Mouse (Mus musculus) limb, embryonic 14.5 days (tissue): ENCODE data around the gene Bora. TPM values are rescaled to one million over a fixed set of nuclear protein-coding genes. Genes with fewer than 3 reads are reported as not detected.

Experiments
- ATAC-seq: fragments of 200-750 bp; cut with Nextera tagmentation; 2 replicates; pipeline ENCODE4 v1.8.0; 2017; ENCODE audit warnings: low read depth, moderate number of reproducible peaks, moderate TSS enrichment; ENCODE audit not compliant: low FRiP score
- DNase-seq: peaks from one replicate; pipeline ENCODE4 v3.0.0-alpha.2; 2015; ENCODE audit warnings: low spot score
- H3K27ac ChIP-seq: fragments of 300-500 bp; sonication (generic); replicated peaks from 2 replicates; pipeline ENCODE4 v1.5.1; 2014; ENCODE audit warnings: low read depth, mild to moderate bottlenecking, low read length, moderate library complexity, mixed read lengths
- H3K27me3 ChIP-seq: fragments of 300-500 bp; sonication (generic); 2 replicates; pipeline ENCODE4 v1.6.1; 2014; ENCODE audit warnings: low read length, mixed read lengths; ENCODE audit not compliant: control insufficient read depth, insufficient read depth
- H3K36me3 ChIP-seq: fragments of 300-500 bp; sonication (generic); 2 replicates; pipeline ENCODE4 v1.6.1; 2014; ENCODE audit warnings: mild to moderate bottlenecking, low read length, moderate library complexity, mixed read lengths; ENCODE audit not compliant: control insufficient read depth, insufficient read depth
- H3K4me1 ChIP-seq: fragments of 300-500 bp; sonication (generic); 2 replicates; pipeline ENCODE4 v1.6.1; 2014; ENCODE audit warnings: antibody characterized with exemption, low read length, mixed read lengths; ENCODE audit not compliant: control insufficient read depth, insufficient read depth
- H3K4me2 ChIP-seq: fragments of 300-500 bp; sonication (generic); replicated peaks from 2 replicates; pipeline ENCODE4 v1.6.1; 2014; ENCODE audit warnings: low read depth, mild to moderate bottlenecking, low read length, moderate library complexity; ENCODE audit not compliant: severe bottlenecking
- H3K4me3 ChIP-seq: fragments of 300-500 bp; sonication (generic); replicated peaks from 2 replicates; pipeline ENCODE4 v1.5.1; 2014; ENCODE audit warnings: low read length
- H3K9ac ChIP-seq: fragments of 300-500 bp; sonication (generic); 2 replicates; pipeline ENCODE4 v1.6.1; 2014; ENCODE audit warnings: mild to moderate bottlenecking, low read depth, low read length, moderate library complexity; ENCODE audit not compliant: severe bottlenecking
- H3K9me3 ChIP-seq: fragments of 300-500 bp; sonication (generic); 2 replicates; pipeline ENCODE4 v1.6.1; 2016; ENCODE audit warnings: low read length; ENCODE audit not compliant: control insufficient read depth
- POLR2A ChIP-seq: fragments of 200-500 bp; IDR thresholded peaks from 2 replicates; pipeline ENCODE4 v1.8.0; 2012; ENCODE audit warnings: inconsistent platforms, mild to moderate bottlenecking, moderate library complexity, borderline replicate concordance; ENCODE audit not compliant: insufficient read depth, insufficient read length; ENCODE audit errors: extremely low read depth
- WGBS: fragments of 180-500 bp; shearing (Covaris S2); extraction: QIAGEN DNeasy Blood & Tissue Kit; methylation state at CpG from one replicate; pipeline ENCODE4 v1.1.7; 2014; 5-methylcytosine and 5-hydroxymethylcytosine counted together
- polyA plus RNA-seq, 2 experiments: library from polyadenylated mRNA; depleted of rRNA in 1 of 2; stranded (reverse) in 1 of 2; unstranded in 1 of 2; fragments of >200 nt; fragmentation: Nextera tagmentation in 1 of 2; extraction: Ambion mirVana in 1 of 2; gene quantifications; 2 replicates each; pipeline versions ENCODE4 v1.2.1 to v1.2.3; 2012 to 2014

The Bora gene
- polyA plus RNA-seq, 2 experiments, result 33.3 to 45.5 TPM

GRCm38 (mm10) chr14:99117576-99117975, 71.6 kb downstream of the Bora start:
- Histone ChIP-seq H3K4me1 (no peaks in the 10 kb centered on the region), H3K27ac (no peak overlapping the region), H3K4me3 (no peak overlapping the region), H3K4me2 (no peak overlapping the region), H3K9ac (no peak overlapping the region), H3K36me3 (peaks cover 34% of the 10 kb centered on the region), H3K27me3 (no peaks in the 10 kb centered on the region), H3K9me3 (no peaks in the 10 kb centered on the region)
- 79% methylated on average over 4 of the region's 4 CpGs for WGBS
- ATAC-seq, result no peak
- no peak for DNase-seq
- TF ChIP-seq POLR2A, result no peak

GRCm38 (mm10) chr14:99121584-99122339, 75.7 kb downstream of the Bora start:
- Histone ChIP-seq H3K9me3 (no peaks in the 10 kb centered on the region), H3K4me2 (no peak overlapping the region), H3K36me3 (peaks cover 20% of the 10 kb centered on the region), H3K4me3 (no peak overlapping the region), H3K27ac (no peak overlapping the region), H3K4me1 (no peaks in the 10 kb centered on the region), H3K27me3 (no peaks in the 10 kb centered on the region), H3K9ac (no peak overlapping the region)
- no peak for DNase-seq
- TF ChIP-seq POLR2A, result no peak
- 86% methylated on average over 11 of the region's 11 CpGs for WGBS
- ATAC-seq, result no peak

DNA sequence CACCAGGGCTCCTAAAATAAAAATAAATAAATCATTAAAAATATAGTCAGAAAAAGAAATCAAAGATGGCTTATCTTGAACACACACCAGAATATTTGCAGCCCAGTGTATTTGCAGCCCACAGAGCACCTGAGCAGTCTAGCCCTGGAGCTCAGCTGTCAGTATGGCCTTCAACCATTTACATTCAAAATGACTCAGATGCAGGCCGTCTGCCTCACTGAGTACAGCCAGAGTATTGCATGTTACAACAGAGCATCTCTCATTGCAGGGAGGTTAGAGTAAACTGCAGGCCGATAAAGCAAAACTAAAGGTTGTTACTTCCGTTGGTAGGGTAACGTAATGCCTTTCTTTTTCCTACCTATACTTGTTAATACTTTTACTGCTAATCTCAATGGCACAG, 78.1 kb downstream of the Bora start:
- no peak for TF ChIP-seq POLR2A
- Histone ChIP-seq H3K27me3 (no peaks in the 10 kb centered on the region), H3K27ac (no peak overlapping the region), H3K9me3 (no peaks in the 10 kb centered on the region), H3K4me1 (no peaks in the 10 kb centered on the region), H3K4me2 (no peak overlapping the region), H3K36me3 (peaks cover 15% of the 10 kb centered on the region; the same call in 1 of the 2 replicates), H3K9ac (no peak overlapping the region), H3K4me3 (no peak overlapping the region)
- DNase-seq (no peak), ATAC-seq (no peak)
- WGBS, result 88% methylated on average over 4 of the region's 4 CpGs

Other genes starting within 250 kb of the Bora start
- 2.1 and 5.4 TPM in 2 replicates for gene Rpl36a-ps1, start 51.9 kb upstream of the Bora start, polyA plus RNA-seq (2012; rRNA removed)
- gene Rpl36a-ps1, start 51.9 kb upstream of the Bora start, polyA plus RNA-seq (2014; fragmentation: Nextera tagmentation; extraction: Ambion mirVana), result 3.7 and 4.2 TPM in 2 replicates
- gene Mzt1, start 88 bp upstream of the Bora start, polyA plus RNA-seq (2012; rRNA removed), result 53.2 and 56.0 TPM in 2 replicates
- 44.3 and 48.4 TPM in 2 replicates for gene Mzt1, start 88 bp upstream of the Bora start, polyA plus RNA-seq (2014; fragmentation: Nextera tagmentation; extraction: Ambion mirVana)
- 7.2 and 9.8 TPM in 2 replicates for gene Pibf1, start 53.2 kb downstream of the Bora start, polyA plus RNA-seq (2012; rRNA removed)
- gene Pibf1, start 53.2 kb downstream of the Bora start, polyA plus RNA-seq (2014; fragmentation: Nextera tagmentation; extraction: Ambion mirVana), result 14.5 and 17.7 TPM in 2 replicates
- gene Dis3, start 53.5 kb downstream of the Bora start, polyA plus RNA-seq (2012; rRNA removed), result 24.3 and 30.7 TPM in 2 replicates
- 37.6 and 47.4 TPM in 2 replicates for gene Dis3, start 53.5 kb downstream of the Bora start, polyA plus RNA-seq (2014; fragmentation: Nextera tagmentation; extraction: Ambion mirVana)